Mouse (Mus musculus): ENCODE data around the gene Tor1aip1. TPM values are rescaled to one million over a fixed set of nuclear protein-coding genes. Genes with fewer than 3 reads are reported as not detected.
A peak's percentile ranks its signal among the peaks of the same experiment; 100 is the strongest.
"Not testable (repeated sequence)": the region's sequence is repeated elsewhere in the genome, so short reads cannot be mapped to it uniquely, and the experiment has no call there.

Gene Tor1aip1
- total and polyA plus RNA-seq, 2 experiments from 2014 or later, result 18.2 to 21.6 TPM

DNA sequence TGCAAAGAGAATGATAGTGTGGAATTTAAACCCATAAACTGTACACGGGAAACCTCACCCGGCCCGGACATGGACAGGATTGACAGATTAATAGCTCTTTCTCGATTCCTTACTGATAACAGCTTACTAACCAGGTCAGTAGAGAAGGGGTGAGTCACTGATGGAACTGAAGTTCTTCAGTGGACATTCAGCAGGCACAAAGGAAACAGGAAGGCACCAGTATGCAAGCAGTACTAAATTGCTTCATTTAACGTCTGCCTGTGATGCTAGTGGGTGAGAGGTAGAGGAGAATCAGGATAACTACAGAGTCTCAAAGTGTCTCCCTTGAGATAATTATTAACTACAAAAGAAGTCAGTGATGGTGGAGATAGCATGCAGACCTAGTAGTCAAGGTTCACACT is 7.9 kb upstream of the Tor1aip1 start:
- TF ChIP-seq CTCF (IDR thresholded peaks at IDR 0.05), result no peak
- DNase-seq (ENCODE audit: low spot score), result no peak
- Histone ChIP-seq H3K4me1 (ENCODE audit: insufficient read depth, low read length) (no peaks in the 10 kb centered on the region), H3K9ac (replicated peaks; ENCODE audit: low read length, poor library complexity, severe bottlenecking) (no peak overlapping the region), H3K27ac (ENCODE audit: low read depth, low read length) (no peak overlapping the region), H3K27me3 (ENCODE audit: insufficient read depth, low read length) (no peaks in the 10 kb centered on the region), H3K4me2 (ENCODE audit: low read depth, low read length, poor library complexity, severe bottlenecking) (no peak overlapping the region), H3K4me3 (ENCODE audit: low read depth, low read length) (no peak overlapping the region), H3K9me3 (ENCODE audit: low read length) (no peaks in the 10 kb centered on the region), H3K36me3 (ENCODE audit: insufficient read depth, low read length) (peaks cover 3% of the 10 kb centered on the region; the same call in 1 of the 2 replicates)
- WGBS, result 91% methylated on average over 5 of the region's 5 CpGs
- no peak for ATAC-seq (ENCODE audit: low FRiP score)

GRCm38 (mm10) chr1:156043027-156043426 is 6.7 kb upstream of the Tor1aip1 start:
- peak; percentile 81 for DNase-seq (ENCODE audit: low spot score)
- Histone ChIP-seq H3K9ac (replicated peaks; ENCODE audit: low read length, poor library complexity, severe bottlenecking) (no peak overlapping the region), H3K36me3 (ENCODE audit: insufficient read depth, low read length) (0 out of 2 replicates have a peak, but pooled peaks cover 3% of the 10 kb centered on the region), H3K4me1 (ENCODE audit: insufficient read depth, low read length) (no peaks in the 10 kb centered on the region), H3K4me3 (ENCODE audit: low read depth, low read length) (no peak overlapping the region), H3K27ac (ENCODE audit: low read depth, low read length) (no peak overlapping the region), H3K4me2 (ENCODE audit: low read depth, low read length, poor library complexity, severe bottlenecking) (no peak overlapping the region), H3K27me3 (ENCODE audit: insufficient read depth, low read length) (no peaks in the 10 kb centered on the region), H3K9me3 (ENCODE audit: low read length) (no peaks in the 10 kb centered on the region)
- peak; percentile 87 for TF ChIP-seq CTCF (IDR thresholded peaks at IDR 0.05)
- ATAC-seq (ENCODE audit: low FRiP score), result no peak
- WGBS, result 13% methylated on average over 4 of the region's 4 CpGs

GRCm38 (mm10) chr1:156042481-156042880 is 6.2 kb upstream of the Tor1aip1 start:
- Histone ChIP-seq H3K27me3 (ENCODE audit: insufficient read depth, low read length) (no peaks in the 10 kb centered on the region), H3K4me1 (ENCODE audit: insufficient read depth, low read length) (no peaks in the 10 kb centered on the region), H3K9ac (replicated peaks; ENCODE audit: low read length, poor library complexity, severe bottlenecking) (no peak overlapping the region), H3K4me3 (ENCODE audit: low read depth, low read length) (no peak overlapping the region), H3K9me3 (ENCODE audit: low read length) (no peaks in the 10 kb centered on the region), H3K27ac (ENCODE audit: low read depth, low read length) (no peak overlapping the region), H3K36me3 (ENCODE audit: insufficient read depth, low read length) (0 out of 2 replicates have a peak, but pooled peaks cover 3% of the 10 kb centered on the region), H3K4me2 (ENCODE audit: low read depth, low read length, poor library complexity, severe bottlenecking) (no peak overlapping the region)
- DNase-seq (ENCODE audit: low spot score) (no peak), ATAC-seq (ENCODE audit: low FRiP score) (no peak)
- 90% methylated on average over 5 of the region's 5 CpGs for WGBS
- TF ChIP-seq CTCF (IDR thresholded peaks at IDR 0.05), result no peak

GRCm38 (mm10) chr1:156041451-156042241 is 5.4 kb upstream of the Tor1aip1 start:
- TF ChIP-seq CTCF (IDR thresholded peaks at IDR 0.05), result no peak
- Histone ChIP-seq H3K36me3 (ENCODE audit: insufficient read depth, low read length) (0 out of 2 replicates have a peak, but pooled peaks cover 3% of the 10 kb centered on the region), H3K27me3 (ENCODE audit: insufficient read depth, low read length) (no peaks in the 10 kb centered on the region), H3K9me3 (ENCODE audit: low read length) (no peaks in the 10 kb centered on the region), H3K9ac (replicated peaks; ENCODE audit: low read length, poor library complexity, severe bottlenecking) (no peak overlapping the region), H3K4me1 (ENCODE audit: insufficient read depth, low read length) (no peaks in the 10 kb centered on the region), H3K4me3 (ENCODE audit: low read depth, low read length) (peak overlapping the region; percentile 22; the same call in 1 of the 2 replicates), H3K27ac (ENCODE audit: low read depth, low read length) (no peak overlapping the region), H3K4me2 (ENCODE audit: low read depth, low read length, poor library complexity, severe bottlenecking) (peak overlapping the region; percentile 57)
- 53% methylated on average over 7 of the region's 7 CpGs for WGBS
- DNase-seq (ENCODE audit: low spot score) (no peak), ATAC-seq (ENCODE audit: low FRiP score) (no peak)

DNA sequence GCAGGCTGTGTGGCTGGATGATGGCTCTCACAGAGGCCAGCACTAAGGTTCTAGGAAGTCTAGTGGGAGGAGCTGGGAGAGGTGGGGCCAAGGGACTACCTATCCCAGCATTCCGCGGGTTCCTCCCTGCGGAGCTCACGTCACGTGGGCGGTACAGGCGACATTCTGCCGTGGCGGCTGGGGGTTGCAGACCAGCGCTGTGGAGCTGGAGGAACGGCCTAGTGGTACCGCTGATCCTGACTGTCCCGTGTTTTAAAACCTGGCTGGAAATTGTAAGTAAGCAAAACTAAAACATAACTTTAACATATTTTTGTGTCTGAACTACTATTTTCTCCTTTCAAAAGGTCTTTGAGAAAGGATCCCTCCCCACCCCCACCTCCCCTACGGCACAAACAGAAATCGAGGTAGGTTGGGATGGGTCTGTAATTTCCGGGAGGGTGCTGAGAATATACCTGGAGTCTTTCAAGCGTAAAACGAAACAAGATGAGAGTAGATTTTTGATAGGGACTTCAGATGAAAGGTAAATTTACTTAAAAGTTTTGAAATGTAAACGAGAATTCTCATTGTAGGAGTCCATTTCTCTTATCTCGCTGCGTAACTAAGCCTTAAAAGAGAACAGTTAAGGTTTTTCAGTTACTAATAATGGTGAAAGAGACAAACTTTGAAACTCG is 4.6 kb upstream of the Tor1aip1 start:
- no peak overlapping the region for H3K27ac ChIP-seq (ENCODE audit: low read depth, low read length)
- WGBS, result 2% methylated on average over 22 of the region's 22 CpGs
- no peak; the same call in 1 of the 2 replicates for TF ChIP-seq CTCF (IDR thresholded peaks at IDR 0.05)

DNA sequence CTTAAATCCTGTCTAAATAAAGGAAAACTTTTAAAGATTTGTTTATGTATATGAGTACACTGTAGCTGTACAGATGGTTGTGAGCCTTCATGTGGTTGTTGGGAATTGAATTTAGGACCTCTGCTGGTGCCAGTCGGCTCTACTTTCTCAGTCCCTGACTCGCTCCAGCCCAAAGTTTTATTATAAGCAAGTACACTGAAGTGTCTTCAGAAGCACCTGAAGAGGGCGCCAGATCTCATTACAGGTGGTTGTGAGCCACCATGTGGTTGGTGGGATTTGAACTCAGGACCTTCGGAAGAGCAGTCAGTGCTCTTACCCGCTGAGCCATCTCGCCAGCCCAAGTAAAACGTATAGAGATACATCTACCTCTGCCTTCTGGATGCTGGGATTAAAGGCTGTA is 3.7 kb upstream of the Tor1aip1 start:
- H3K27me3 ChIP-seq (ENCODE audit: insufficient read depth, low read length); H3K9me3 ChIP-seq (ENCODE audit: low read length); ATAC-seq (ENCODE audit: low FRiP score); H3K4me3 ChIP-seq (ENCODE audit: low read depth, low read length); H3K27ac ChIP-seq (ENCODE audit: low read depth, low read length); H3K9ac ChIP-seq (replicated peaks; ENCODE audit: low read length, poor library complexity, severe bottlenecking); H3K36me3 ChIP-seq (ENCODE audit: insufficient read depth, low read length); H3K4me2 ChIP-seq (ENCODE audit: low read depth, low read length, poor library complexity, severe bottlenecking); H3K4me1 ChIP-seq (ENCODE audit: insufficient read depth, low read length); DNase-seq (ENCODE audit: low spot score): not testable (repeated sequence)
- WGBS, result 68% methylated on average over 7 of the region's 7 CpGs
- peak; percentile 43 for TF ChIP-seq CTCF (IDR thresholded peaks at IDR 0.05)

More for the DNA sequence above, 4.6 kb upstream of the Tor1aip1 start:
- H3K27me3 ChIP-seq (ENCODE audit: insufficient read depth, low read length), result no peaks in the 10 kb centered on the region
- 0 out of 2 replicates have a peak, but pooled peaks cover 3% of the 10 kb centered on the region for H3K36me3 ChIP-seq (ENCODE audit: insufficient read depth, low read length)
- H3K4me1 ChIP-seq (ENCODE audit: insufficient read depth, low read length), result no peaks in the 10 kb centered on the region
- H3K9me3 ChIP-seq (ENCODE audit: low read length), result no peaks in the 10 kb centered on the region
- DNase-seq (ENCODE audit: low spot score), result peak; percentile 95
- ATAC-seq (ENCODE audit: low FRiP score), result peak; percentile 73
- peak overlapping the region; percentile 57 for H3K4me3 ChIP-seq (ENCODE audit: low read depth, low read length)
- peak overlapping the region; percentile 56; the same call in 1 of the 2 replicates for H3K9ac ChIP-seq (replicated peaks; ENCODE audit: low read length, poor library complexity, severe bottlenecking)
- peak overlapping the region; percentile 57 for H3K4me2 ChIP-seq (ENCODE audit: low read depth, low read length, poor library complexity, severe bottlenecking)
